In the genomic region with DNA sequence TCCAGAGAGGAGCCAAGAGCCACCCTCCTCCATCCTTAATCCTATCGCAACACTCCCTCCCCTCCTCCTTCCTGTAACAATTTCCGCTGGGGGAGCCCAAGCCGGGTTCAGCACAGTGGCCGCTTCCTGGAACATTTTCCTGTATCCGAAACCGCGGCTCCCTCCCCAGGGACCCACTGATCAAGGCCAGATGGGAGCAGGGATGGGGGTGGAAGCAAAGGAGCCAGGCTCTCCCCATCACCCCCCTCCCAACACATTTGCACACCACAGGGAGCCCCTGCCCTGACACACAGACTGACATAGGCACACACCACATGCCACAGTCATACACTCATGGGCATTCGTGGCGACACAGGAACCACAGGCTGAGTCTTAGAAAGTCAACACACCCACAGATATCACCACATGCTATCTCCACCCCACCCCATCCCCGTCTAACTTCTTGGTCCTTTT, we compare ENCODE assay signal across 8 mouse cellular contexts. TPM values are rescaled to one million over a fixed set of nuclear protein-coding genes. Genes with fewer than 3 reads are reported as not detected.
A peak's percentile ranks its signal among the peaks of the same experiment; 100 is the strongest.
DNase-seq lines count a peak whose midpoint lies in the region; ATAC-seq lines count a peak whose summit lies in the region.

No protein-coding gene starts in this region.

- ATAC-seq in erythroblast, adult 5-6 weeks (replicated peaks; ENCODE audit: low FRiP score, poor library complexity, severe bottlenecking): 0 out of 2 replicates have a peak, but pooled peaks have one; percentile 24

- WGBS in macrophage (ENCODE audit: missing documents): 7% methylated on average over 9 of the region's 10 CpGs

- intact Hi-C loops in heart, postnatal 10 days (cut with DNase I): loop anchor here (1.0 to 2.0 kb wide), 3 partner anchors 27 to 91 kb away; partner anchors contain the start of gene Aaas

- H3K4me3 ChIP-seq in macrophage (ENCODE audit: inconsistent target): no peak overlapping the region

- H3K27ac ChIP-seq in macrophage: 0 out of 2 replicates have a peak overlapping the region, but pooled peaks have one; percentile 1

- no peaks in the 10 kb centered on the region for H3K36me3 ChIP-seq in macrophage (ENCODE audit: inconsistent target)

- H3K79me2 ChIP-seq in macrophage (ENCODE audit: inconsistent target): no peaks in the 10 kb centered on the region

- DNase-seq in layer of hippocampus, adult 9-11 months: peak; percentile 24
- no peak for DNase-seq in layer of hippocampus, adult 9-10 months (ENCODE audit: low spot score)
- DNase-seq in heart, postnatal 10 days: peak; percentile 75 to 84
- DNase-seq in kidney, postnatal 14 days: peak; percentile 88
- DNase-seq in testis, postnatal 14 days (ENCODE audit: low spot score): peak; percentile 40
- no peak for DNase-seq in layer of hippocampus, adult 18-20 months (ENCODE audit: low spot score in 2 of 2)

RNA-seq across cellular contexts. Expression of gene Sp7, which starts 10.9 kb away (rescaled TPM):
- not detected in 2 replicates for total RNA-seq in erythroblast, adult 5-6 weeks (2015; ENCODE audit: low replicate concordance)
- total RNA-seq in erythroblast, adult 5-6 weeks (2017; ENCODE audit: low replicate concordance): not detected in 2 replicates
- not detected for total RNA-seq in heart, postnatal 10 days (2021)
- total RNA-seq in macrophage (2018; cell fraction: chromatin; rRNA removed): not detected
- total RNA-seq in macrophage (2018; cell fraction: cytosol; rRNA removed): not detected
- not detected for total RNA-seq in macrophage (2018; cell fraction: nucleus; rRNA removed)
- polyA plus RNA-seq in macrophage (2018): not detected in 3 replicates
- total RNA-seq in layer of hippocampus, adult 18-20 months (2021): under 1 TPM; 0.41 to 0.45 TPM

RNA-seq across cellular contexts. Expression of gene Aaas, which starts 27.3 kb away (rescaled TPM):
- total RNA-seq in erythroblast, adult 5-6 weeks (2015; ENCODE audit: low replicate concordance): 30.3 and 60.7 TPM in 2 replicates
- total RNA-seq in erythroblast, adult 5-6 weeks (2017; ENCODE audit: low replicate concordance): 11.7 and 49.7 TPM in 2 replicates
- 10 to 100 TPM; 16.2 to 16.4 TPM for total RNA-seq in heart, postnatal 10 days (2021)
- total RNA-seq in macrophage (2018; cell fraction: chromatin; rRNA removed): 10 to 100 TPM in 21 of 26 experiments, 1 to 10 TPM in 5; 4.7 to 41.4 (median 27.0) TPM
- total RNA-seq in macrophage (2018; cell fraction: cytosol; rRNA removed): 10 to 100 TPM in 25 of 26 experiments, 1 to 10 TPM in 1; 9.7 to 17.1 (median 12.3) TPM
- total RNA-seq in macrophage (2018; cell fraction: nucleus; rRNA removed): 10 to 100 TPM in 17 of 26 experiments, 1 to 10 TPM in 9; 4.8 to 29.8 (median 16.8) TPM
- polyA plus RNA-seq in macrophage (2018): 10.7 to 28.2 TPM (median 18.0 TPM) in 3 replicates
- 10 to 100 TPM; 19.2 to 23.6 TPM for total RNA-seq in layer of hippocampus, adult 18-20 months (2021)

RNA-seq across cellular contexts. Expression of gene Sp1, which starts 28.1 kb away (rescaled TPM):
- total RNA-seq in erythroblast, adult 5-6 weeks (2015; ENCODE audit: low replicate concordance): 42.2 and 66.3 TPM in 2 replicates
- total RNA-seq in erythroblast, adult 5-6 weeks (2017; ENCODE audit: low replicate concordance): 20.2 and 23.1 TPM in 2 replicates
- total RNA-seq in heart, postnatal 10 days (2021): 10 to 100 TPM; 57.7 to 68.4 TPM
- 10 to 100 TPM; 25.2 to 50.1 (median 38.2) TPM for total RNA-seq in macrophage (2018; cell fraction: chromatin; rRNA removed)
- total RNA-seq in macrophage (2018; cell fraction: cytosol; rRNA removed): 10 to 100 TPM; 28.8 to 47.4 (median 37.9) TPM
- 10 to 100 TPM; 29.8 to 76.0 (median 40.8) TPM for total RNA-seq in macrophage (2018; cell fraction: nucleus; rRNA removed)
- 19.8 to 22.7 TPM (median 22.6 TPM) in 3 replicates for polyA plus RNA-seq in macrophage (2018)
- total RNA-seq in layer of hippocampus, adult 18-20 months (2021): 10 to 100 TPM; 25.7 to 26.3 TPM

RNA-seq across cellular contexts. Expression of gene Myg1, which starts 46.3 kb away (rescaled TPM):
- total RNA-seq in erythroblast, adult 5-6 weeks (2015; ENCODE audit: low replicate concordance): 9.4 and 10.0 TPM in 2 replicates
- total RNA-seq in erythroblast, adult 5-6 weeks (2017; ENCODE audit: low replicate concordance): 14.3 and 14.9 TPM in 2 replicates
- total RNA-seq in heart, postnatal 10 days (2021): 10 to 100 TPM; 28.3 to 31.5 TPM
- 10 to 100 TPM in 25 of 26 experiments, 1 to 10 TPM in 1; 10.0 to 65.5 (median 29.2) TPM for total RNA-seq in macrophage (2018; cell fraction: chromatin; rRNA removed)
- 10 to 100 TPM; 13.4 to 27.8 (median 20.5) TPM for total RNA-seq in macrophage (2018; cell fraction: cytosol; rRNA removed)
- total RNA-seq in macrophage (2018; cell fraction: nucleus; rRNA removed): 10 to 100 TPM; 12.6 to 75.2 (median 23.6) TPM
- 15.1 to 28.2 TPM (median 21.0 TPM) in 3 replicates for polyA plus RNA-seq in macrophage (2018)
- 10 to 100 TPM; 69.4 to 72.5 TPM for total RNA-seq in layer of hippocampus, adult 18-20 months (2021)

RNA-seq across cellular contexts. Expression of gene Pfdn5, which starts 51.9 kb away (rescaled TPM):
- 71.1 and 131 TPM in 2 replicates for total RNA-seq in erythroblast, adult 5-6 weeks (2015; ENCODE audit: low replicate concordance)
- total RNA-seq in erythroblast, adult 5-6 weeks (2017; ENCODE audit: low replicate concordance): 120 and 128 TPM in 2 replicates
- 100 to 1,000 TPM; 336 to 346 TPM for total RNA-seq in heart, postnatal 10 days (2021)
- 10 to 100 TPM; 18.0 to 66.8 (median 47.8) TPM for total RNA-seq in macrophage (2018; cell fraction: chromatin; rRNA removed)
- 100 to 1,000 TPM; 166 to 430 (median 223) TPM for total RNA-seq in macrophage (2018; cell fraction: cytosol; rRNA removed)
- total RNA-seq in macrophage (2018; cell fraction: nucleus; rRNA removed): 10 to 100 TPM; 35.9 to 91.4 (median 60.9) TPM
- 258 to 355 TPM (median 355 TPM) in 3 replicates for polyA plus RNA-seq in macrophage (2018)
- 100 to 1,000 TPM; 469 to 474 TPM for total RNA-seq in layer of hippocampus, adult 18-20 months (2021)

Comparison
In these comparisons a context has a peak if more than half of its experiments do, and no peak if none do; other contexts are left out.
1. DNase-seq: peak in layer of hippocampus, adult 9-11 months (single experiment), heart, postnatal 10 days (2 of 2), kidney, postnatal 14 days (single experiment) and testis, postnatal 14 days (single experiment); none in layer of hippocampus, adult 9-10 months (single experiment) and layer of hippocampus, adult 18-20 months (0 of 2).